Mouse (Mus musculus) erythroblast, embryonic 14.5 days (primary cell): Measurements from ENCODE around the gene Twist1.

Experiments
- GATA1 ChIP-seq: IDR thresholded peaks from 2 replicates; pipeline ENCODE4 v1.6.1; 2012; ENCODE audit warnings: low read length, inconsistent platforms, mixed read lengths
- TAL1 ChIP-seq: IDR thresholded peaks from 3 replicates; pipeline ENCODE4 v1.6.1; 2012; ENCODE audit warnings: low read length, inconsistent platforms, mixed read lengths

GRCm38 (mm10) chr12:33993127-33993526 is 35.7 kb downstream of the Twist1 start:
- TF ChIP-seq TAL1 (no peak), GATA1 (no peak)
